Mouse (Mus musculus): ENCODE results near the gene Rraga. TPM values are rescaled to one million over a fixed set of nuclear protein-coding genes. Genes with fewer than 3 reads are reported as not detected.
"Not testable (repeated sequence)": the region's sequence is repeated elsewhere in the genome, so short reads cannot be mapped to it uniquely, and the experiment has no call there.

Gene Rraga
- total and polyA plus RNA-seq, 3 experiments, result 9.6 to 182 (median 68.7) TPM

DNA sequence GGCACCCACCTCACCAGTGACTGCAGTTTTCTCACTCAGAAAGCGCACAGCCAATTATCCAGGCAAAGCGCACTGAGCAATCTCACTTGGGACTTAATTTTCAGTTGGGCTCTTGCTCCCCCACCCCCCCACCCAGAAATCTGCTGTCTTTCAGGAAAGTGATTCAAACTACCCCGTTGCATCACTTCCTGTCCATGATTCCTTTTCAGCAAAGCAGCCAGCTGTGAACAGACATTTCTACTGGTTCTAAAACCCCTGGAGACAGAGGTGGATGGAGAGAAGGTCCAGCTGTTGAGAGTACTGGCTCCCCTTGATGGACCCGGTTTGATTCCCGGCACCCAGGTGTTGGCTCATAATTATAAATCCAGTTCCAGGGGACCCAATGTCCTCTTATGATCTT is 50.0 kb downstream of the Rraga start (continued):
- TF ChIP-seq CHD1 (IDR thresholded peaks at IDR 0.05; ENCODE audit: low read depth, low read length), result no peak
- TF ChIP-seq RAD21 (IDR thresholded peaks at IDR 0.05; ENCODE audit: low read depth, low read length), result no peak
- TF ChIP-seq MYB (IDR thresholded peaks at IDR 0.05; ENCODE audit: low read depth, low read length), result no peak
- no peak for TF ChIP-seq SMC3 (IDR thresholded peaks at IDR 0.05; ENCODE audit: low read depth, low read length)
- no peak for TF ChIP-seq RCOR1 (IDR thresholded peaks at IDR 0.05; ENCODE audit: low read depth, low read length)
- no peak for TF ChIP-seq ZMIZ1 (IDR thresholded peaks at IDR 0.05; ENCODE audit: low read depth, low read length)

DNA sequence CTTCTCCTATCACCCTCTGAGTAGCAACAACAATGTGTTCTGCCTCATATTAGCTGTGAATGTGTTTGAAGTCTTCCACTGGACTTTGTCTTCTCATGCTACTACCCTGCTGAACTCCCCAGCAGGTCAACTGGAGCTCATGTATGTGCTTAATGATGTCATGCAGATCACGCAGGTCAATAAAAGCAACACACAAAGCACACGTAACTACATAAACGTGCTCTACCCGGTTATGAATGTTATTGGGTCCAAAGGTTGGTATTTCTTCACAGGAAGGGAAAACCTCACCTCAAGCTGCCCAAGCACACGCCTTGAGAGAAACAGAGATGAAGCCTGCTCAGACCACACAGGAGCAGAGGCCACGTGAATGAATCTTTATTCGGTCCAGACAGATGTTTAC is 51.0 kb downstream of the Rraga start:
- H3K27ac ChIP-seq (ENCODE audit: control insufficient read depth, low read depth, low read length); H3K4me3 ChIP-seq (ENCODE audit: control insufficient read depth in 1 of 2, insufficient read depth in 1 of 2, low read depth in 2 of 2, low read length in 2 of 2); H3K36me3 ChIP-seq (ENCODE audit: control insufficient read depth in 1 of 2, insufficient read depth in 2 of 2, low read length in 2 of 2); DNase-seq (ENCODE audit: low read depth, low spot score); H3K79me2 ChIP-seq (ENCODE audit: control insufficient read depth, insufficient read depth, low read length, poor library complexity); H3K4me1 ChIP-seq (ENCODE audit: control insufficient read depth in 1 of 2, insufficient read depth in 2 of 2, low read length in 2 of 2); H3K9me3 ChIP-seq (replicated peaks; ENCODE audit: insufficient read depth, low read length); H3K27me3 ChIP-seq (ENCODE audit: control insufficient read depth in 1 of 2, insufficient read depth in 2 of 2, low read length in 2 of 2); H3K9ac ChIP-seq (ENCODE audit: control insufficient read depth, low read depth, low read length, poor library complexity, severe bottlenecking): not testable (repeated sequence)

Other genes with a start within 250 kb of the Rraga start
- not detected in 2 replicates for gene Saxo1, start 17.3 kb upstream of the Rraga start, total RNA-seq (2012; rRNA removed)
- not detected for gene Saxo1, start 17.3 kb upstream of the Rraga start, polyA plus RNA-seq (2012; ENCODE audit: insufficient read depth in 1 of 2, insufficient read length in 2 of 2, low read depth in 1 of 2, low replicate concordance in 2 of 2, missing spikeins in 1 of 2)
- 31.8 and 41.3 TPM in 2 replicates for gene Haus6, start 36.4 kb downstream of the Rraga start, total RNA-seq (2012; rRNA removed)
- gene Haus6, start 36.4 kb downstream of the Rraga start, polyA plus RNA-seq (2012; ENCODE audit: insufficient read depth in 1 of 2, insufficient read length in 2 of 2, low read depth in 1 of 2, low replicate concordance in 2 of 2, missing spikeins in 1 of 2), result 10 to 100 TPM in 1 of 2 experiments, not detected in 1; 22.1 TPM
- 45.9 and 75.9 TPM in 2 replicates for gene Plin2, start 94.4 kb downstream of the Rraga start, total RNA-seq (2012; rRNA removed)
- gene Plin2, start 94.4 kb downstream of the Rraga start, polyA plus RNA-seq (2012; ENCODE audit: insufficient read depth in 1 of 2, insufficient read length in 2 of 2, low read depth in 1 of 2, low replicate concordance in 2 of 2, missing spikeins in 1 of 2), result 10 to 100 TPM in 1 of 2 experiments, not detected in 1; 92.2 TPM
- gene Dennd4c, start 172.9 kb downstream of the Rraga start, total RNA-seq (2012; rRNA removed), result 11.3 and 11.8 TPM in 2 replicates
- 10 to 100 TPM; 15.5 to 24.6 TPM for gene Dennd4c, start 172.9 kb downstream of the Rraga start, polyA plus RNA-seq (2012; ENCODE audit: insufficient read depth in 1 of 2, insufficient read length in 2 of 2, low read depth in 1 of 2, low replicate concordance in 2 of 2, missing spikeins in 1 of 2)

All from MEL (cell line).